Mouse (Mus musculus): ENCODE results near the gene Tmem116. TPM values are rescaled to one million over a fixed set of nuclear protein-coding genes. Genes with fewer than 3 reads are reported as not detected.

The Tmem116 gene
- polyA plus RNA-seq (2015; fragmentation: Nextera tagmentation; extraction: Ambion mirVana) = 1.8 and 2.5 TPM in 2 replicates

- Histone ChIP-seq H3K27ac (peak within 1 kb of the TSS; percentile 93), H3K4me1 (peaks cover 28% of the 10 kb centered on the region), H3K27me3 (no peaks in the 10 kb centered on the region), H3K36me3 (peaks cover 34% of the 10 kb centered on the region), H3K9me3 (no peaks in the 10 kb centered on the region), H3K4me2 (replicated peaks) (peak within 1 kb of the TSS; percentile 91), H3K9ac (peak within 1 kb of the TSS; percentile 97), H3K4me3 (peak within 1 kb of the TSS; percentile 95)
- ATAC-seq (ENCODE audit: low FRiP score, low read depth) = no peak
- under 1% methylated on average over 17 of the region's 17 CpGs for WGBS
Measured at GRCm38 (mm10) chr5:121451644-121452025, at the start of gene Tmem116. Gene Tmem116, plus strand, starts transcription at chr5:121451893.

GRCm38 (mm10) chr5:121407856-121408255 lies 43.8 kb upstream of the Tmem116 start:
- H3K36me3 ChIP-seq = peaks cover 74% of the 10 kb centered on the region
- H3K27ac ChIP-seq = no peak overlapping the region
- no peak overlapping the region for H3K4me3 ChIP-seq
- H3K9me3 ChIP-seq = no peaks in the 10 kb centered on the region
- WGBS = 87% methylated on average over 8 of the region's 8 CpGs
- no peak overlapping the region for H3K9ac ChIP-seq
- no peak overlapping the region for H3K4me2 ChIP-seq (replicated peaks)
- H3K4me1 ChIP-seq = no peaks in the 10 kb centered on the region
- no peak for ATAC-seq (ENCODE audit: low FRiP score, low read depth)
- H3K27me3 ChIP-seq = no peaks in the 10 kb centered on the region

GRCm38 (mm10) chr5:121410975-121411374 lies 40.7 kb upstream of the Tmem116 start:
- Histone ChIP-seq H3K4me2 (replicated peaks) (no peak overlapping the region), H3K36me3 (peaks cover 90% of the 10 kb centered on the region), H3K4me3 (no peak overlapping the region), H3K27ac (no peak overlapping the region), H3K4me1 (no peaks in the 10 kb centered on the region), H3K9me3 (no peaks in the 10 kb centered on the region), H3K9ac (no peak overlapping the region), H3K27me3 (no peaks in the 10 kb centered on the region)
- no peak for ATAC-seq (ENCODE audit: low FRiP score, low read depth)
- WGBS = 90% methylated on average over 4 of the region's 4 CpGs

GRCm38 (mm10) chr5:121420721-121421120 lies 31.0 kb upstream of the Tmem116 start:
- ATAC-seq (ENCODE audit: low FRiP score, low read depth) = no peak
- no peak overlapping the region for H3K4me2 ChIP-seq (replicated peaks)
- WGBS = 90% methylated on average over 9 of the region's 9 CpGs
- no peaks in the 10 kb centered on the region for H3K9me3 ChIP-seq
- H3K9ac ChIP-seq = no peak overlapping the region
- no peak overlapping the region for H3K27ac ChIP-seq
- no peaks in the 10 kb centered on the region for H3K4me1 ChIP-seq
- H3K36me3 ChIP-seq = peaks cover 98% of the 10 kb centered on the region
- no peak overlapping the region for H3K4me3 ChIP-seq
- no peaks in the 10 kb centered on the region for H3K27me3 ChIP-seq

- Histone ChIP-seq H3K4me2 (replicated peaks) (no peak overlapping the region), H3K9ac (no peak overlapping the region), H3K27ac (no peak overlapping the region), H3K9me3 (no peaks in the 10 kb centered on the region), H3K4me1 (no peaks in the 10 kb centered on the region), H3K36me3 (peaks cover 98% of the 10 kb centered on the region), H3K27me3 (no peaks in the 10 kb centered on the region), H3K4me3 (no peak overlapping the region)
- 96% methylated on average over 6 of the region's 6 CpGs for WGBS
- no peak for ATAC-seq (ENCODE audit: low FRiP score, low read depth)
Measured at GRCm38 (mm10) chr5:121422787-121423186, 28.9 kb upstream of the Tmem116 start.

GRCm38 (mm10) chr5:121423297-121423696 lies 28.4 kb upstream of the Tmem116 start:
- Histone ChIP-seq H3K27me3 (no peaks in the 10 kb centered on the region), H3K4me3 (no peak overlapping the region), H3K4me2 (replicated peaks) (no peak overlapping the region), H3K27ac (no peak overlapping the region), H3K9ac (no peak overlapping the region), H3K36me3 (peaks cover 98% of the 10 kb centered on the region), H3K9me3 (no peaks in the 10 kb centered on the region), H3K4me1 (no peaks in the 10 kb centered on the region)
- ATAC-seq (ENCODE audit: low FRiP score, low read depth) = no peak
- WGBS = 75% methylated on average over 10 of the region's 10 CpGs

- Histone ChIP-seq H3K27ac (no peak overlapping the region), H3K36me3 (peaks cover 99% of the 10 kb centered on the region), H3K9me3 (no peaks in the 10 kb centered on the region), H3K27me3 (no peaks in the 10 kb centered on the region), H3K4me2 (replicated peaks) (no peak overlapping the region), H3K9ac (no peak overlapping the region), H3K4me1 (no peaks in the 10 kb centered on the region), H3K4me3 (no peak overlapping the region)
- no peak for ATAC-seq (ENCODE audit: low FRiP score, low read depth)
- WGBS = 92% methylated on average over 3 of the region's 3 CpGs
Measured at GRCm38 (mm10) chr5:121428954-121429353, 22.7 kb upstream of the Tmem116 start.

GRCm38 (mm10) chr5:121438131-121438530 lies 13.6 kb upstream of the Tmem116 start:
- Histone ChIP-seq H3K4me3 (no peak overlapping the region), H3K9ac (no peak overlapping the region), H3K9me3 (no peaks in the 10 kb centered on the region), H3K4me2 (replicated peaks) (no peak overlapping the region), H3K36me3 (peaks cover 90% of the 10 kb centered on the region), H3K27me3 (no peaks in the 10 kb centered on the region), H3K27ac (no peak overlapping the region), H3K4me1 (no peaks in the 10 kb centered on the region)
- 87% methylated on average over 5 of the region's 5 CpGs for WGBS
- ATAC-seq (ENCODE audit: low FRiP score, low read depth) = no peak

GRCm38 (mm10) chr5:121438756-121439155 lies 12.9 kb upstream of the Tmem116 start:
- Histone ChIP-seq H3K27ac (no peak overlapping the region), H3K27me3 (no peaks in the 10 kb centered on the region), H3K9ac (no peak overlapping the region), H3K9me3 (no peaks in the 10 kb centered on the region), H3K4me1 (no peaks in the 10 kb centered on the region), H3K4me3 (no peak overlapping the region), H3K36me3 (peaks cover 90% of the 10 kb centered on the region), H3K4me2 (replicated peaks) (no peak overlapping the region)
- WGBS = 88% methylated on average over 11 of the region's 11 CpGs
- no peak for ATAC-seq (ENCODE audit: low FRiP score, low read depth)

- Histone ChIP-seq H3K4me3 (no peak overlapping the region), H3K27me3 (no peaks in the 10 kb centered on the region), H3K9me3 (no peaks in the 10 kb centered on the region), H3K4me2 (replicated peaks) (no peak overlapping the region), H3K9ac (no peak overlapping the region), H3K27ac (no peak overlapping the region), H3K4me1 (no peaks in the 10 kb centered on the region), H3K36me3 (peaks cover 90% of the 10 kb centered on the region)
- 87% methylated on average over 3 of the region's 3 CpGs for WGBS
- no peak for ATAC-seq (ENCODE audit: low FRiP score, low read depth)
Measured at GRCm38 (mm10) chr5:121443548-121443947, 8.1 kb upstream of the Tmem116 start.

GRCm38 (mm10) chr5:121444870-121445269 lies 6.8 kb upstream of the Tmem116 start:
- Histone ChIP-seq H3K9ac (no peak overlapping the region), H3K27ac (no peak overlapping the region), H3K4me3 (no peak overlapping the region), H3K27me3 (no peaks in the 10 kb centered on the region), H3K4me1 (no peaks in the 10 kb centered on the region; the same call in 1 of the 2 replicates), H3K4me2 (replicated peaks) (no peak overlapping the region), H3K36me3 (peaks cover 90% of the 10 kb centered on the region), H3K9me3 (no peaks in the 10 kb centered on the region)
- no peak for ATAC-seq (ENCODE audit: low FRiP score, low read depth)
- 91% methylated on average over 5 of the region's 5 CpGs for WGBS

- H3K36me3 ChIP-seq = peaks cover 66% of the 10 kb centered on the region
- no peaks in the 10 kb centered on the region for H3K9me3 ChIP-seq
- no peak overlapping the region for H3K4me3 ChIP-seq
- H3K27me3 ChIP-seq = no peaks in the 10 kb centered on the region
- no peak overlapping the region for H3K9ac ChIP-seq
- no peak overlapping the region for H3K4me2 ChIP-seq (replicated peaks)
- peaks cover 18% of the 10 kb centered on the region for H3K4me1 ChIP-seq
- no peak overlapping the region for H3K27ac ChIP-seq
- no peak for ATAC-seq (ENCODE audit: low FRiP score, low read depth)
- WGBS = 93% methylated on average over 3 of the region's 3 CpGs
Measured at GRCm38 (mm10) chr5:121448450-121448849, 3.2 kb upstream of the Tmem116 start.

GRCm38 (mm10) chr5:121449976-121450375 lies 1.7 kb upstream of the Tmem116 start:
- H3K27ac ChIP-seq = no peak overlapping the region
- H3K9ac ChIP-seq = no peak overlapping the region
- no peaks in the 10 kb centered on the region for H3K27me3 ChIP-seq
- peaks cover 28% of the 10 kb centered on the region for H3K4me1 ChIP-seq
- WGBS = 71% methylated on average over 6 of the region's 6 CpGs
- no peak for ATAC-seq (ENCODE audit: low FRiP score, low read depth)
- no peak overlapping the region for H3K4me2 ChIP-seq (replicated peaks)
- no peak overlapping the region for H3K4me3 ChIP-seq
- peaks cover 51% of the 10 kb centered on the region for H3K36me3 ChIP-seq
- H3K9me3 ChIP-seq = no peaks in the 10 kb centered on the region

Measured in limb, embryonic 13.5 days (tissue).